Mouse (Mus musculus) C2C12 (cell line): ENCODE measurements around the gene Pja2. TPM values are rescaled to one million over a fixed set of nuclear protein-coding genes. Genes with fewer than 3 reads are reported as not detected.
"Not testable (repeated sequence)": the region's sequence is repeated elsewhere in the genome, so short reads cannot be mapped to it uniquely, and the experiment has no call there.

Experiments used
- H3K27me3 ChIP-seq: one replicate; pipeline ENCODE4 v1.6.1; 2011; ENCODE audit not compliant: control insufficient read depth, insufficient read depth, insufficient read length
- H3K36me3 ChIP-seq: one replicate; pipeline ENCODE4 v1.6.1; 2011; ENCODE audit not compliant: control insufficient read depth, insufficient read depth
- H3K4me3 ChIP-seq: one replicate; pipeline ENCODE4 v1.5.1; 2011; ENCODE audit warnings: mild to moderate bottlenecking, control low read depth; ENCODE audit not compliant: poor library complexity, insufficient read depth, severe bottlenecking
- H3K79me2 ChIP-seq: one replicate; pipeline ENCODE4 v1.6.1; 2011; ENCODE audit not compliant: control insufficient read depth, insufficient read depth
- H3K79me3 ChIP-seq: one replicate; pipeline ENCODE4 v1.6.1; 2011; ENCODE audit warnings: low read depth, control low read depth
- H3ac ChIP-seq: one replicate; pipeline ENCODE3; 2011; ENCODE audit warnings: low read depth; ENCODE audit not compliant: control insufficient read depth, insufficient read length
- CEBPB ChIP-seq: IDR thresholded peaks from one replicate; pipeline ENCODE4 v1.6.1; 2011; ENCODE audit warnings: low read depth, mild to moderate bottlenecking, control low read depth, moderate library complexity
- CTCF ChIP-seq: IDR thresholded peaks from one replicate; pipeline ENCODE4 v1.5.1; 2011; ENCODE audit not compliant: control insufficient read depth, insufficient read depth, insufficient read length
- FOSL1 ChIP-seq: IDR thresholded peaks from one replicate; pipeline ENCODE4 v1.8.0; 2011; ENCODE audit warnings: mild to moderate bottlenecking, low read length; ENCODE audit not compliant: poor library complexity, insufficient read depth, severe bottlenecking
- MAX ChIP-seq: IDR thresholded peaks from one replicate; pipeline ENCODE4 v1.6.1; 2011; ENCODE audit warnings: mild to moderate bottlenecking, control low read depth
- MYOD1 ChIP-seq: IDR thresholded peaks from one replicate; pipeline ENCODE4 v1.6.1; 2011; ENCODE audit warnings: low read depth; ENCODE audit not compliant: control insufficient read depth, insufficient read length
- MYOG ChIP-seq: IDR thresholded peaks from one replicate; pipeline ENCODE4 v1.6.1; 2011; ENCODE audit not compliant: control insufficient read depth, insufficient read length; ENCODE audit errors: extremely low read depth
- USF1 ChIP-seq: IDR thresholded peaks from one replicate; pipeline ENCODE4 v1.6.1; 2011; ENCODE audit warnings: low read depth, mild to moderate bottlenecking, control low read depth, moderate library complexity
- microRNA-seq: library from miRNA; unstranded; fragments of <30 nt; microRNA quantifications from one replicate; pipeline ENCODE4, GENCODE M21; 2019; ENCODE audit warnings: borderline microRNAs expressed
- polyA plus RNA-seq: library from polyadenylated mRNA; unstranded; fragments of >200 nt; fragmentation: generic; extraction: Trizol; gene quantifications from one replicate; pipeline ENCODE4 v1.2.1, GENCODE M21; 2012; ENCODE audit warnings: missing spikeins

Gene Pja2
- polyA plus RNA-seq, 1 experiment, result 16.2 TPM

GRCm38 (mm10) chr17:64242310-64242859 is 89.3 kb downstream of the Pja2 start:
- Histone ChIP-seq H3K36me3 (no peaks in the 10 kb centered on the region), H3ac (no peak overlapping the region), H3K79me3 (no peaks in the 10 kb centered on the region), H3K27me3 (no peaks in the 10 kb centered on the region), H3K79me2 (no peaks in the 10 kb centered on the region), H3K4me3 (no peak overlapping the region)
- no peak for TF ChIP-seq MYOD1
- no peak for TF ChIP-seq USF1
- no peak for TF ChIP-seq MAX
- no peak for TF ChIP-seq CTCF
- TF ChIP-seq MYOG, result no peak
- no peak for TF ChIP-seq FOSL1
- TF ChIP-seq CEBPB, result no peak

- Histone ChIP-seq H3K36me3 (no peaks in the 10 kb centered on the region), H3K4me3 (no peak overlapping the region), H3K79me3 (no peaks in the 10 kb centered on the region), H3ac (no peak overlapping the region), H3K27me3 (no peaks in the 10 kb centered on the region), H3K79me2 (no peaks in the 10 kb centered on the region)
- TF ChIP-seq FOSL1, result no peak
- no peak for TF ChIP-seq MYOG
- no peak for TF ChIP-seq CTCF
- no peak for TF ChIP-seq MAX
- TF ChIP-seq USF1, result no peak
- TF ChIP-seq MYOD1, result no peak
- TF ChIP-seq CEBPB, result no peak
Observed at GRCm38 (mm10) chr17:64241544-64242292, 90.0 kb downstream of the Pja2 start.

DNA sequence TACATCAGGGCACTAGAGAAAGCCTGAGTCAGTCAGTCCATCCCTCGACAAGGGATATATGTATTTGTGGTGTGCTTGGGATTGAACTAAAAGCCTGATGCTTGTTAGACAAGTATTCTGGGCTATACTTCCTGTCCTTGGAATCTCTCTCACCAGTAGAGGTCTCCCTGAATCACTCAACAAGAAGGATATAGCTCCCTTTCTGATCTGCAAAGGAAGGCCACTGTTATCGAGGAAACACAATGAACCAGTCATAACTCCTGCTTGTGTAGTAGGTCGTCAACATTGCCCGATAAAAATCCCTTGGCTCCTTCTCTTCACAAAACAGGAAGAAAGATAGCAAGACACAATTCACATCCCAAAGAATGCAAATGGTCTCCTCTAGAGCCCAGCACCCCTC is 99.6 kb downstream of the Pja2 start:
- no peaks in the 10 kb centered on the region for H3K79me3 ChIP-seq
- H3K36me3 ChIP-seq, result no peaks in the 10 kb centered on the region
- no peak overlapping the region for H3ac ChIP-seq
- H3K27me3 ChIP-seq, result no peaks in the 10 kb centered on the region
- H3K4me3 ChIP-seq, result no peak overlapping the region
- TF ChIP-seq MYOD1, result no peak
- TF ChIP-seq MAX, result no peak
- TF ChIP-seq CTCF, result no peak
- no peak for TF ChIP-seq CEBPB
- no peak for TF ChIP-seq MYOG
- no peak for TF ChIP-seq USF1
- TF ChIP-seq FOSL1, result no peak
- no peaks in the 10 kb centered on the region for H3K79me2 ChIP-seq

GRCm38 (mm10) chr17:64231637-64232036 is 100.1 kb downstream of the Pja2 start:
- H3K27me3 ChIP-seq, H3ac ChIP-seq, H3K79me3 ChIP-seq, H3K4me3 ChIP-seq, H3K79me2 ChIP-seq, H3K36me3 ChIP-seq: not testable (repeated sequence)

- TF ChIP-seq CEBPB (no peak), FOSL1 (no peak), MAX (no peak), USF1 (no peak), MYOD1 (no peak), MYOG (no peak), CTCF (no peak)
- Histone ChIP-seq H3K36me3 (no peaks in the 10 kb centered on the region), H3K27me3 (no peaks in the 10 kb centered on the region), H3ac (no peak overlapping the region), H3K4me3 (no peak overlapping the region), H3K79me2 (no peaks in the 10 kb centered on the region), H3K79me3 (no peaks in the 10 kb centered on the region)
Observed at GRCm38 (mm10) chr17:64231172-64231571, 100.5 kb downstream of the Pja2 start.

Small RNAs within 50 kb of the gene (microRNA-seq; reads per million reads assigned to microRNA genes)
- not detected for gene Gm24194
